Mouse (Mus musculus): ENCODE results near the gene Gm13696. TPM values are rescaled to one million over a fixed set of nuclear protein-coding genes. Genes with fewer than 3 reads are reported as not detected.
A peak's percentile ranks its signal among the peaks of the same experiment; 100 is the strongest.
"Not testable (repeated sequence)": the region's sequence is repeated elsewhere in the genome, so short reads cannot be mapped to it uniquely, and the experiment has no call there.

Gm13696 gene
- not detected for polyA plus RNA-seq (2017; shearing (Covaris generic))

GRCm38 (mm10) chr2:83972823-83973222, at the start of gene Gm13696:
TSS of gene Gm13696 (plus strand) at chr2:83973123.
- ATAC-seq = not testable (repeated sequence)

- peak; percentile 90 for ATAC-seq
These were observed 43.3 kb upstream of the Gm13696 start for GRCm38 (mm10) chr2:83929478-83930088.

GRCm38 (mm10) chr2:83940931-83941361, 32.0 kb upstream of the Gm13696 start, which contains the start of gene Zswim2:
TSS of gene Zswim2 (minus strand) at chr2:83941228.
- ATAC-seq = peak; percentile 70

- ATAC-seq = peak; percentile 50
These were observed 31.5 kb upstream of the Gm13696 start for GRCm38 (mm10) chr2:83941378-83941777.

- no peak for ATAC-seq
These were observed 31.1 kb upstream of the Gm13696 start for GRCm38 (mm10) chr2:83941792-83942191.

GRCm38 (mm10) chr2:83955393-83955792, 17.5 kb upstream of the Gm13696 start, which contains the start of gene Gm13698:
TSS of gene Gm13698 (plus strand) at chr2:83955693.
- ATAC-seq = not testable (repeated sequence)

- ATAC-seq = not testable (repeated sequence)
These were observed 11.7 kb upstream of the Gm13696 start, which contains the start of gene Gm13693 for GRCm38 (mm10) chr2:83961203-83961602. TSS of gene Gm13693 (plus strand) at chr2:83961503.

- not testable (repeated sequence) for ATAC-seq
These were observed 5.9 kb upstream of the Gm13696 start, which contains the start of gene Gm13695 for GRCm38 (mm10) chr2:83967013-83967412. TSS of gene Gm13695 (plus strand) at chr2:83967313.

GRCm38 (mm10) chr2:83978633-83979032, 5.7 kb downstream of the Gm13696 start, which contains the start of gene Gm13694:
TSS of gene Gm13694 (plus strand) at chr2:83978933.
- not testable (repeated sequence) for ATAC-seq

- ATAC-seq = not testable (repeated sequence)
These were observed 11.5 kb downstream of the Gm13696 start, which contains the start of gene Gm13697 for GRCm38 (mm10) chr2:83984443-83984842. TSS of gene Gm13697 (plus strand) at chr2:83984743.

- not testable (repeated sequence) for ATAC-seq
These were observed 17.3 kb downstream of the Gm13696 start, which contains the start of gene Gm13691 for GRCm38 (mm10) chr2:83990253-83990652. TSS of gene Gm13691 (plus strand) at chr2:83990553.

- ATAC-seq = peak; percentile 99
These were observed 20.8 kb downstream of the Gm13696 start for GRCm38 (mm10) chr2:83993639-83994255.

GRCm38 (mm10) chr2:83994526-83994925, 21.6 kb downstream of the Gm13696 start:
- not testable (repeated sequence) for ATAC-seq

GRCm38 (mm10) chr2:84008913-84009312, 36.0 kb downstream of the Gm13696 start:
- ATAC-seq = no peak

- ATAC-seq = no peak
These were observed 36.9 kb downstream of the Gm13696 start for GRCm38 (mm10) chr2:84009818-84010217.

- ATAC-seq = no peak
These were observed 41.6 kb downstream of the Gm13696 start for GRCm38 (mm10) chr2:84014572-84014971.

- ATAC-seq = not testable (repeated sequence)
These were observed 43.4 kb downstream of the Gm13696 start for GRCm38 (mm10) chr2:84016291-84016690.

- ATAC-seq = no peak
These were observed 45.4 kb downstream of the Gm13696 start for GRCm38 (mm10) chr2:84018330-84018729.

GRCm38 (mm10) chr2:84019519-84020305, 46.8 kb downstream of the Gm13696 start:
- peak; percentile 80 for ATAC-seq

- no peak for ATAC-seq
These were observed 49.0 kb downstream of the Gm13696 start for GRCm38 (mm10) chr2:84021930-84022329.

GRCm38 (mm10) chr2:84022905-84023304, 50.0 kb downstream of the Gm13696 start:
- ATAC-seq = no peak

GRCm38 (mm10) chr2:84023319-84023718, 50.4 kb downstream of the Gm13696 start:
- ATAC-seq = no peak

Data from inflammation-experienced regulatory T-cells, adult 6 months (primary cell).